Mouse (Mus musculus) E14TG2a.4 (cell line): Measurements from ENCODE around the gene Hoxa4.

Source experiments
- CTCF ChIP-seq: conservative IDR thresholded peaks from 2 replicates; pipeline ENCODE4 v1.5.1; 2014; ENCODE audit warnings: low read length
- POU5F1 ChIP-seq: IDR thresholded peaks from 2 replicates; pipeline ENCODE4 v1.6.1; 2014; ENCODE audit warnings: low read length, borderline replicate concordance

DNA sequence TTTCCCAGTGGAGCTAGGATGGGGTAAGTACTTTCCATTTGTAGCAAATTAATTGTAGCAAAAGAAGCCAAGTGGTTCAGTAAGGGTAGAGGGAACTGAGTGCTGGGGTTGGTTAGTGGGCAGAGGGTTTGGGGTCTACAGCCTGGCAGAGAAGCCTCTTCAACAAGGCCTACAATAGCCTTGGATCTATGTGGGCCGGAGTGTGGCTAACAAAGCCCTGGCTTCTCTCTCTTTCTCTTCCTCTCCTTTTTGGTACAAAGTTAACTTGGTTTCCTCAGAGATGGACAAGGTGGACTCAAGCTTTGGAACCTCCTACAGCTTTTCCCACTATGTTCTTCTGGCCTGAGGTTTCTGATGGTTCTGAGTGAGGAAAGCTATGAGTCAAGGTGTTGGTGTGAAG is 9.7 kb upstream of the Hoxa4 start:
- TF ChIP-seq CTCF: no peak
- TF ChIP-seq POU5F1: no peak
